Mouse (Mus musculus) bone marrow, adult 2 months (tissue): ENCODE measurements around the gene Ctss.

Experiments used
- CTCF ChIP-seq: fragments of 200-500 bp; IDR thresholded peaks from 2 replicates; pipeline ENCODE4 v1.5.1; 2011; ENCODE audit warnings: low read length, control low read depth; ENCODE audit not compliant: control insufficient read depth, insufficient read depth
- POLR2A ChIP-seq: fragments of 200-500 bp; IDR thresholded peaks from 2 replicates; pipeline ENCODE4 v1.6.1; 2011; ENCODE audit warnings: low read depth, mild to moderate bottlenecking, control low read depth, low read length, borderline replicate concordance; ENCODE audit not compliant: control insufficient read depth

DNA sequence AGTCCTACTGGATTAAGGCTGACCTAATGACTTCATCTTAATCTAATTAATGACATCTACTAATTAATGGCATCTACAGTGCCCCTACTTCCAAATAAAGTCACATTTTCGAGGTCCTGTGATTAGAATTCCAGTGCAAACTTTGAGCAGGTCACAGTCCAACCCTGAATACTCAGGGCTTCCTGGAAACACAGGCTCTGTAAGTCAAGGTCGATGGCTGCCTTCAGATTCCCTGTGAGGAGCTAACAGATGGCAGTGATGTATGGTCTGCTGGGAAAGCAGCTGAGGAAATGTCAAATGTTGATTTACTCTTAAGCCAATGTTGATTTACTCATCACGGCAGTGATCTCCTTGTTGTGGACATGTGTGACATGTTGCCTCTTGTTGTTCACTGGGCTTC, 27.4 kb downstream of the Ctss start:
- TF ChIP-seq POLR2A (no peak), CTCF (no peak)
